Mouse (Mus musculus) hematopoietic stem cell, adult 5-6 weeks (primary cell): ENCODE measurements at regions not wholly inside any gene's neighbourhood (a gene's known extent, or its start where the extent isn't known, plus 50 kb on each side); places are given as distances from the start of the nearest gene placed in this dataset.

ENCODE experiments used
- ATAC-seq, 2 experiments: fragments of 125-278 bp in 1 of 2; replicated peaks in 1 of 2; 2 replicates each; pipeline ENCODE4 v1.8.0; 2016 to 2017; ENCODE audit warnings: inconsistent platforms in 2 of 2, mild to moderate bottlenecking in 2 of 2, moderate number of reproducible peaks in 2 of 2, low read depth in 1 of 2, moderate TSS enrichment in 1 of 2; ENCODE audit not compliant: low FRiP score in 2 of 2, poor library complexity in 2 of 2, severe bottlenecking in 2 of 2, insufficient read depth in 1 of 2, low TSS enrichment in 1 of 2

- no peak for ATAC-seq
Observed at GRCm38 (mm10) chr1:193540486-193540885, 170.4 kb upstream of the Camk1g start.

- ATAC-seq: no peak
Observed at GRCm38 (mm10) chr1:193539261-193539660, 169.2 kb upstream of the Camk1g start.

- ATAC-seq: no peak
Observed at GRCm38 (mm10) chr1:193538425-193538824, 168.3 kb upstream of the Camk1g start.

GRCm38 (mm10) chr1:193537616-193538015, 167.5 kb upstream of the Camk1g start:
- ATAC-seq: no peak

- no peak for ATAC-seq
Observed at GRCm38 (mm10) chr1:193536552-193536951, 166.5 kb upstream of the Camk1g start.

- no peak for ATAC-seq
Observed at GRCm38 (mm10) chr1:193534449-193534848, 164.4 kb upstream of the Camk1g start.

GRCm38 (mm10) chr1:193526501-193526900, 156.4 kb upstream of the Camk1g start:
- no peak for ATAC-seq

GRCm38 (mm10) chr1:193522007-193522406, 151.9 kb upstream of the Camk1g start:
- ATAC-seq: no peak

- ATAC-seq: no peak
Observed at GRCm38 (mm10) chr1:193518840-193519239, 148.7 kb upstream of the Camk1g start.

- no peak for ATAC-seq
Observed at GRCm38 (mm10) chr1:193517968-193518367, 147.9 kb upstream of the Camk1g start.

GRCm38 (mm10) chr1:193517293-193517692, 147.2 kb upstream of the Camk1g start:
- no peak for ATAC-seq

GRCm38 (mm10) chr1:193516395-193516794, 146.3 kb upstream of the Camk1g start:
- no peak for ATAC-seq

GRCm38 (mm10) chr1:193513929-193514710, 144.0 kb upstream of the Camk1g start:
- ATAC-seq: peak; percentile 77 to 95

GRCm38 (mm10) chr1:193510066-193510793, 140.1 kb upstream of the Camk1g start:
- ATAC-seq: no peak

- ATAC-seq: no peak
Observed at GRCm38 (mm10) chr1:193508271-193508670, 138.2 kb upstream of the Camk1g start.

- ATAC-seq: no peak
Observed at GRCm38 (mm10) chr1:193506991-193507390, 136.9 kb upstream of the Camk1g start.

- no peak for ATAC-seq
Observed at GRCm38 (mm10) chr1:193505381-193505780, 135.3 kb upstream of the Camk1g start.

- no peak for ATAC-seq
Observed at GRCm38 (mm10) chr1:193504611-193505010, 134.5 kb upstream of the Camk1g start.
